Mouse (Mus musculus): ENCODE data around the gene Cald1. TPM values are rescaled to one million over a fixed set of nuclear protein-coding genes. Genes with fewer than 3 reads are reported as not detected.

Gene Cald1
- polyA plus RNA-seq, 1 experiment = 7.9 TPM

DNA sequence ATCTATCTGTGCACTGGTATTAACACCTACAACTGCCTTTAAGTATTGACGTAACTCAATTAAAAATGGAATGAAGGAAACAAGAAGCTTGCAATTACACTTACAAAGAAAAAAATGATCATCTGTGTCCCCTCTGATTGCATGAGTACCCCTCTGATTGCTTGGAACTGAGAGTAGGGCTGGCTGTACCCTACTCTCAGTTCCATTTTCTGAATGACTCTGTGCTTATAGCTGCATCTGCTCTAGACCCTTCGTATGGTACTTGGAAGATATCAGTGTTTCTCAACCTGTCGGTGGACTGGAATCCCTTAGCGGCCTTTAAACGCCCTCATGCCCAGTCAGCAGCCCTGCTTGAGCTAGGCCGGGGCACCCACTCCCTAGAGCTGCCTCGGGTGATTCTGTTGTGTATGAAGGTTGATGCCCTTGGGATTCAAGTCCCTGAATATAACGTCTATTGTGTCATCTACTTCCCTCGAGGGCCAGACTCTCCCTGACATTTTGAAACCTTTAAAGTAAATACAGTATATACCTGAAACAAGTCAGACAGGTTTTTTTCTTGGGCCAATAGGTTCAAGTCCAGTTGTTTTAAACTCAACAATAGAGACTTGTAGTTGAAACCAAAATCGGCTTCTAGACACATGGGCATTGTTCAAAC lies 125.1 kb downstream of the Cald1 start:
- peaks cover 20% of the 10 kb centered on the region for H3K4me1 ChIP-seq (ENCODE audit: control insufficient read depth, insufficient read depth, low read length)
- H3K4me3 ChIP-seq (ENCODE audit: insufficient read depth, low read length) = no peak overlapping the region
- TF ChIP-seq CTCF (IDR thresholded peaks at IDR 0.05; ENCODE audit: low read depth, low read length) (no peak), POLR2A (IDR thresholded peaks at IDR 0.05; ENCODE audit: borderline replicate concordance, low read depth, low read length) (no peak)
- H3K27ac ChIP-seq (ENCODE audit: insufficient read depth, low read depth, low read length) = no peak overlapping the region

- H3K4me3 ChIP-seq (ENCODE audit: insufficient read depth, low read length) = no peak overlapping the region
- peaks cover 19% of the 10 kb centered on the region for H3K4me1 ChIP-seq (ENCODE audit: control insufficient read depth, insufficient read depth, low read length)
- H3K27ac ChIP-seq (ENCODE audit: insufficient read depth, low read depth, low read length) = no peak overlapping the region
- TF ChIP-seq POLR2A (IDR thresholded peaks at IDR 0.05; ENCODE audit: borderline replicate concordance, low read depth, low read length) (no peak), CTCF (IDR thresholded peaks at IDR 0.05; ENCODE audit: low read depth, low read length) (no peak)
Observed at GRCm38 (mm10) chr6:34725660-34726059, 127.4 kb downstream of the Cald1 start.

DNA sequence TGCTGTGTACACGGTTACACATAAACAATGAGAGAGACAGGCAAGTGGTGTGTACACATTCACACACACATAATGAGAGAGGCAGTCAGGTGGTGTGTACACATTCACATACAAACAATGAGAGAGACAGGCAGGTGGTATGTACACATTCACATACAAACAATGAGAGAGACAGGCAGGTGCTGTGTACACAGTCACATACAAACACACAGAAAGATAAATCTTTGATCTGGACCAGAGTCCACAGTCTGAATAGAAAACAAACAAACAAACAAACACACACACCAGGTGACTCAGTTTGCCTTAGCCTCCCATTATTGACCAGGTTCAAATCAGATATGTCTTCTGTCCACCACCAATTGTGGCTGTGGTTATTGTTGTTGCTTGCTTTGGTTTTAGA lies 127.8 kb downstream of the Cald1 start:
- no peak overlapping the region for H3K27ac ChIP-seq (ENCODE audit: insufficient read depth, low read depth, low read length)
- no peak for TF ChIP-seq POLR2A (IDR thresholded peaks at IDR 0.05; ENCODE audit: borderline replicate concordance, low read depth, low read length)
- no peak for TF ChIP-seq CTCF (IDR thresholded peaks at IDR 0.05; ENCODE audit: low read depth, low read length)
- peaks cover 15% of the 10 kb centered on the region for H3K4me1 ChIP-seq (ENCODE audit: control insufficient read depth, insufficient read depth, low read length)
- H3K4me3 ChIP-seq (ENCODE audit: insufficient read depth, low read length) = no peak overlapping the region

GRCm38 (mm10) chr6:34727316-34727983 lies 129.2 kb downstream of the Cald1 start:
- TF ChIP-seq CTCF (IDR thresholded peaks at IDR 0.05; ENCODE audit: low read depth, low read length) (no peak), POLR2A (IDR thresholded peaks at IDR 0.05; ENCODE audit: borderline replicate concordance, low read depth, low read length) (no peak)
- Histone ChIP-seq H3K27ac (ENCODE audit: insufficient read depth, low read depth, low read length) (no peak overlapping the region), H3K4me1 (ENCODE audit: control insufficient read depth, insufficient read depth, low read length) (peaks cover 4% of the 10 kb centered on the region; the same call in 1 of the 2 replicates), H3K4me3 (ENCODE audit: insufficient read depth, low read length) (no peak overlapping the region)

GRCm38 (mm10) chr6:34729449-34730151 lies 131.3 kb downstream of the Cald1 start:
- TF ChIP-seq CTCF (IDR thresholded peaks at IDR 0.05; ENCODE audit: low read depth, low read length) (no peak), POLR2A (IDR thresholded peaks at IDR 0.05; ENCODE audit: borderline replicate concordance, low read depth, low read length) (no peak)
- H3K27ac ChIP-seq (ENCODE audit: insufficient read depth, low read depth, low read length) = no peak overlapping the region
- H3K4me3 ChIP-seq (ENCODE audit: insufficient read depth, low read length) = no peak overlapping the region
- peaks cover 4% of the 10 kb centered on the region; the same call in 1 of the 2 replicates for H3K4me1 ChIP-seq (ENCODE audit: control insufficient read depth, insufficient read depth, low read length)

DNA sequence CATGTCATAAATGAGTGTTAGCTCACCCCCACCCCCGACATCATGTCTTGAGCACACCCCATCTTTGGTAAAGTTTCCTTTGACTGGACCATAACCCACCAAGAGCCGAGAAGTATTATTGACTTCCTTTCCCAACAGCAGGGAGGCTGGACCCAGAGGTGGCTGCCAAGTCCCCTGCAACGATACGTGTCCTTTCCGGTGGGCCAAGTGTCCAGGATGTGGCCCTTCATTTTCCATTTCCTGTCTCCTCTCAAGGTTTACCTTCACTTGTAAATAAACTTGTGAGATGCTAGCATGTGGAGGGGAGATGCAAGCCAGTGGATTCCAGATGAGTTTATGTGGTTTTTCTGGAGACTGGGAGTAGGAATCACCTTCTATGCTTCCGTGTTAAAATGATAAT lies 132.7 kb downstream of the Cald1 start:
- Histone ChIP-seq H3K27ac (ENCODE audit: insufficient read depth, low read depth, low read length) (no peak overlapping the region), H3K4me1 (ENCODE audit: control insufficient read depth, insufficient read depth, low read length) (peaks cover 4% of the 10 kb centered on the region; the same call in 1 of the 2 replicates), H3K4me3 (ENCODE audit: insufficient read depth, low read length) (no peak overlapping the region)
- TF ChIP-seq POLR2A (IDR thresholded peaks at IDR 0.05; ENCODE audit: borderline replicate concordance, low read depth, low read length) = no peak
- TF ChIP-seq CTCF (IDR thresholded peaks at IDR 0.05; ENCODE audit: low read depth, low read length) = no peak

DNA sequence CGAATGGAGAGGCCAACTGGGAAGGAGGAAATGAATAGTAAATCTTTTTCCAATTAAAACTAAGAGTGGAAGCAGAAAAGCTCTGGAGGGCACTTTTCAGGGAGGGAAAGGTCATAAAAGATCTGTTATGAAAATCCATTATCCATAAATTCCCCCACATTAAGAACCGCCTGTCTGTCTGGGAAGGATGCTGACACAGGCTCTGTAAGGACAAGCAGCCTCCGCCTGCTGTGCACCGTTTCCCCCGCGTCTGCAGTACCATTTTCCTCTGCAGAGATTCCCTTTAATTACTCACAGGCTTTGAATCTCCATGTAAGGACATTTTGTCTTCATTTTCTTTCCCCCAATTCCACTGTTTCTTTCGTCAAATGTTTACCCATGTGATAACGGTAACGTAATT lies 133.2 kb downstream of the Cald1 start:
- peaks cover 4% of the 10 kb centered on the region; the same call in 1 of the 2 replicates for H3K4me1 ChIP-seq (ENCODE audit: control insufficient read depth, insufficient read depth, low read length)
- H3K27ac ChIP-seq (ENCODE audit: insufficient read depth, low read depth, low read length) = no peak overlapping the region
- H3K4me3 ChIP-seq (ENCODE audit: insufficient read depth, low read length) = no peak overlapping the region
- TF ChIP-seq POLR2A (IDR thresholded peaks at IDR 0.05; ENCODE audit: borderline replicate concordance, low read depth, low read length) (no peak), CTCF (IDR thresholded peaks at IDR 0.05; ENCODE audit: low read depth, low read length) (no peak)

- no peak overlapping the region for H3K4me3 ChIP-seq (ENCODE audit: insufficient read depth, low read length)
- no peak overlapping the region for H3K27ac ChIP-seq (ENCODE audit: insufficient read depth, low read depth, low read length)
- no peaks in the 10 kb centered on the region for H3K4me1 ChIP-seq (ENCODE audit: control insufficient read depth, insufficient read depth, low read length)
- no peak for TF ChIP-seq CTCF (IDR thresholded peaks at IDR 0.05; ENCODE audit: low read depth, low read length)
Observed at GRCm38 (mm10) chr6:34734940-34735695, 136.8 kb downstream of the Cald1 start.

DNA sequence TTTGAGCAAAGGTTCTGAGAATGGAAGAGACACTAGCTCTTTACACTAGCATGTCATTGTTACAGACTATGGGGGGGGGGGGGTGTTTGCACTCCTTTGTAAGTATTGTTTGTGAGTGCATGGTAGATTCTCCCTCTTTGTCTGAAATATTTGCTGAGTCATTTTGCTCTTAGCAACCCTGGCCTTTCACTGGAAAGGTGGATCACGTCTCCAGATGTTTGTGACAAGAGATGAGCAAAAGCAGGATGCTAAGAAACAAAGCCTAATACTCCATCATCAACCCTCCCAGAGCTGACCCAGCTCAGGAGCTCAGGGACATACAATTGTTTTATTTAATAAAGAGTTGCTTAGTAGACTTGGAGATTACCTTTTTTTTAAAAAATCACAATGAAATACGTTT lies 138.6 kb downstream of the Cald1 start:
- Histone ChIP-seq H3K4me1 (ENCODE audit: control insufficient read depth, insufficient read depth, low read length) (no peaks in the 10 kb centered on the region), H3K27ac (ENCODE audit: insufficient read depth, low read depth, low read length) (no peak overlapping the region), H3K4me3 (ENCODE audit: insufficient read depth, low read length) (no peak overlapping the region)
- TF ChIP-seq POLR2A (IDR thresholded peaks at IDR 0.05; ENCODE audit: borderline replicate concordance, low read depth, low read length) = no peak
- no peak for TF ChIP-seq CTCF (IDR thresholded peaks at IDR 0.05; ENCODE audit: low read depth, low read length)

Data from bone marrow macrophage, adult 2 months (primary cell).